Mouse (Mus musculus) frontal cortex, postnatal 14 days (tissue): Measurements from ENCODE around the gene Oser1.
"Not testable (repeated sequence)": the region's sequence is repeated elsewhere in the genome, so short reads cannot be mapped to it uniquely, and the experiment has no call there.

Source experiments
- DNase-seq, 2 experiments: peaks; one replicate each; pipeline ENCODE4 v3.0.0; 2022; ENCODE audit warnings: low spot score in 2 of 2

Gene Oser1

DNA sequence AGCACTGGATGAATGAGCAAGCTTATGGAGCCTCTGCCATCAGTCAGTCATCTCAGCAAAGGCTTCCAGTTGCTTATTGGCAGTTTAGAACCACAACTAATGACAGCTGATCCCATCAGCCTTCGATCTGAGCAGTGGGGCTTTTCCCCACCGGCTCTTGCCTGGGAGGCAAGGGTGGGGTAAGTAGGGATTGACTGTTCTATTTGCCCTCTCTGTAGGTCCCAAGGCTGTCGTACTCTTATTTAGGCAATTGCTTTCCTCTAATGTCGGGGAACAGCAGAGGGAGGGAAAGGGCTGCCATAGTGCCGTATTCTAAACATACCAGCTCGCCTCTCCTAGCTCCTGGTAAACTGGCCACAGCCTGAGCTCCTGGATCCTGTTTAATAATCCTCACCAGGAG lies at the start of gene Oser1:
Oser1 (minus strand) TSS at position 101 of the 400 bp plus-strand sequence.
- no peak for DNase-seq

DNA sequence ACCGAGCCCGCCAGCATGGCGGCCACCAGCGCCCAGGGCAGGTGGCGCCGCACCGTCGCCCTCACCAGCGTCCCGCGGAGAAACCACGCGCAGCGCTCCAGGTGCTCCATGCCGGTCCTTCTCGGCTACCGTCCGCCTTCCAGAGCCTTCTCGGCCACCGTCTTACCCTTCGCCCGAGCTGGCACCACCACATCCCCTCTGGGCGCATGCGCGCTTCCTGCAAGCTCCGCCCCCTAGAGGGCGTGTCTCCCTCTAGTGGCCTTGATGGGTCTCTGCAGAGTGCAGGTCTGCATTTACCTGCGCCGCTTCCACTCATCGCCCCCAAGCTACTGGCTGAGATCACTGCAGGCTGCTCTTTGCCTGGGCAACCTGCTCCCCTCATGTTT lies 48.0 kb upstream of the Oser1 start, which contains the start of gene Fitm2:
Fitm2 (minus strand) TSS at position 164 of the 386 bp plus-strand sequence.
- DNase-seq = peak; percentile 92 to 95

DNA sequence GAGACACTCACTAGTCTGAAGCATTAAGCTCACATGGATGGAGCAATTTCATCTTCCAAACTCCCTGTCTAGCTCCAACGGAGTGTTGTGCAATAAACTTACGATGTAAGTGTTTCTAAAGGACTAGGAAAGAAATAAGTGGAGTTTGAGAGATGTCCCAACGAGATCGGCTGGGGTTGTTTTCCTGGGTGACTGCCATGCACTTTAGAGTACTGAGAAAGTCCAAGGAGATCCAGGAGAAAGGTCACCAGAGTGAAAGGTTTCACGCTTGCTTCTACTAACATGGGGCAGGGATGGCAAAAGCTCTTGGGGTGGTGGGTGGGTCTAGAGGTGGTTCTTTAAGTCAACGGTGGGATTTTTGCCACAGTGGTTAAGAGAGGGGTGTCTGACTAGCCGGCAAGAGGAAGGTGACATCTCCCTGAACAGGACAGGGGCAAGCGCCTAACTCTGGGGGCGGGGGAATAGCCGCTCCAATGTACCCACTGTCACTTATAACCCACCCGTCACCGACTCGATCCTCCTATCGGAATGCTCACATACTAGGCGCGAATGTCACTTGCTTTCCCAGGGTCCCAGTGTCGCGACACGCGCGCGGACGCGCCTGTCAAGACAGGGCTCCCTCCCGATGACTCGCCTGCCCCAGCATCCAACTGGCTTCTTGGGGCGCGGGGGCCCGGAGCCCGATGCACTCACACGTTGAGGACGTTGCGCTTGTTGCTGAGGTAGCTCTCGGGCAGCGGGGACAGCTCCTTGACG lies 47.4 kb upstream of the Oser1 start:
- no peak for DNase-seq

DNA sequence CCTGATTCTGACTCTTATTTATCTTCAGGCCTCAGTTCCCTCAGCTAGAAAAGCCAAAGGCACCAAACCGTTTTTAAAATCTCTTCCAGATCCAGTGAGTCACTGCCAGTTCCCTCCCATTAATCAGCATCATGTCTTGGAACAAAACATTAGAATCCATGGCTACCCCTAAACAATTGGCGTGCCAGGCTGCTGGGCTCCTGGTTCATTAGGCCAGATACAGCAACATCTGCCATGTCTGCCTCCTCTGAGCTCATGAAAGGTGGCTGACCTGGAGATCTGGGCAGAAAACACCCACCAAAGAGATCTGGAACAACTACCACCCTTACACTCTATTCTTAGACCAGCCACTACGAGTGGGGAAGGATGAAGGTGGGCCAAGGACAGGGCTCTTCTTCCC lies 46.6 kb upstream of the Oser1 start:
- DNase-seq = no peak

DNA sequence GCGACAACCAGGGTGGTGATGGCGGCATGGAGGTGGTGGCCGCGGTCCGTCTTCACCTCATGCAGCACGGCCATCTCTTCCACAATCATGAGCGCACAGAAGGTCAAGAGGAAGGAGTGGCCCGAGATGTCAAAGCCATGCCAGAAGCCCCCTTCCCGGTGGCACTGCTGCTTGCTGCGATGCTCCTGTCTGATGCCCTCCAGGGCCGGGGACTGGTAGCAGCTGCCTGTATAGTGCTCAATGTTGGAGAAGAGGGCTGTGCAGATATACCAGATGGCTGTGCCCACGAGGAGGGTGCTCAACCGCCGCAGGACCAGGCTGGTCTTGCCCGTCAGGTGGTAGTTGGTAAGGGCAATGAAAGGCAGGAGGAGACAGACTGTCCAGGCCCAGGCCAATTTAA lies 45.2 kb upstream of the Oser1 start:
- DNase-seq = no peak

DNA sequence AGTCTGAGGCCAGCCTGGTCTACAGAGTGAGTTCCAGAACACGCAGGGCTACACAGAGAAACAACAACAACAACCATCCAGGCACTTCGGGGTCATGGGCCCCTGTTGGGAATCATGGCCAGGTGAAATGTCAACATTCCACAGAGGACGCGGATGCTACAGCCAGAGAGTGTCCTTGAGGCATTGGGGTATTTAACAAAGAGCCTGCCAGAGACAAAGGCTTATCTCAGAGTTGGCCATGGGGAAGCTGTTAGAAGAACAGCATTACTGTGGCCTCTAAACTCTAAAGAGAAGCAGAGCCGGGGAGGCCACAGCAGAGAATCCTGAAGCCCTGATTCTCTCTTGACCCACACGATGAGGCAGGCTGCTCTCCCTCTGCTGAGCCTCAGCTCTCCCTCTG lies 44.4 kb upstream of the Oser1 start:
- no peak for DNase-seq

DNA sequence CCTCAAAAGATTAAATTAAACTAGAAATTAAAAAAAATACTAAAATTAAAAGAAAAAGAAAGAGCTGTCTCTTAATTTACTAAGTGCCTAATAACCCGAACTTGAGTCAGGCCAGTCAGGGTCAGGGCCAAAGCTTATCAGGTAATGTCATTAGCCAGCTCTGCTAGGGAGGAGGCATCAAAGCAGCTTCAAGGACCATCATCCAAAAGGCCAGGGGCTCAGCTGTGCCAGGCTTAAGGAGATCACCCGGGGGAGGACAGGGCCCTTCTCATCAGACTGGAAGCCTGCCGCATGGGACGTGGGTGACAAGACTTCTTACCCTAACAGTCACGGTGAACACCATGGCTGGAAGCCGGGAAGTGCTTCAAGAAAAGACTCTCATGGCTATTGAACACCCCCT lies 43.1 kb upstream of the Oser1 start:
- DNase-seq = no peak

DNA sequence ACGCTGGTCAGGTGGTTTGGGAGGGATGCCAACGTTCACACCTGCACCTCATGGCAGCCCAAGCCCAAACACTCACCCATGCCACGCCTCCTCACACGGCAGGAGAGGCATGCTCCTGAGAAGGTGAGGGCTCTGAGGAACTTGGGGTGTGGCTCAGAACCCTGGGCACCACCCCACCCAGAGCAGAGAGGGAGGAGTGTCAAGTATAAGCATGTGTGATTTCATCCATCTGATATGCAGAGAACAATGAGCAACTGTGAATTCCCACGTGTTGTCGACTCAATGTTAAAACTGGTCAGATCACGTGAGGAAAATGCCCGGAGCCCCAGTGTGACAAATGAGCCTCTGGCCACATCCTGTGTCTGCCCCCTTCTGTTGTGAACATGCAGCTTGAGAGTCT lies 42.3 kb upstream of the Oser1 start:
- DNase-seq = no peak

DNA sequence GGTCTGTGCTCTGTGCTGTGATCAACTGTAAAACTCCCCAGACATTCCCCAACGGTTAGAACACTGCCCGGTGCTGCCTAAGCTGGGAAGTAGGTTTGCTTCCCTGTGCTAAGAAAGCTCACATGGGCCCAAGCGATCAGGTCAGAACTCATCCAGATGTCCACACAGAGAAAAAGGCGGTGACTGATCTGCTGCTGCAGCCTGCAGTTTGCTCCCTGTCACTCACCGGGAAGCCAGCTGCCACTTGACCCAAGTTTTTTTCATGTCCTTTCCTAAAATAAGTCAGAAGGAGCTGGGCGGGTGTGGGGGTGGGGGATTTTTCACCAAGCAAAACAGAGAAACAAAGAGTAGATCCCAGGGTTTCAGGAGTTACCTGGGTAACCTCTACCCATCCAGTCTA lies 40.1 kb upstream of the Oser1 start:
- DNase-seq = no peak

DNA sequence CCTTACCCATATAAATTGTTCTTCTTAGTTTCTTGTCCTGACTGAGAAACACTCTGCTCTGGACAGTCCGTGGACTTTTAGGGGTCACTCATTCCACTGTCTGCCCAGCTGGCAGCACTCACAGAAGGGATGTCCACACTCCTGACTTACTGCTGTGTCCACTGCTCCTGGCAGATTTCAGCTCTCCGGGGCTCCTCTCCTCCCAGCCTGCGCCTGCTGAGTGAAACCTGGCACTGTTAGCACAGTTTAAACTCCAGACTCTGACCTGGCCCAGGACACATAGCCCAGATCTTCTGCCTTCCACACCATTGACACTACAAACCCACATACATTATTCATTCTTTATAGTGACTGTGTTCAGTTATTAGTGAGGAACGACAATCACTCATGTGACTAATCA lies 39.5 kb upstream of the Oser1 start:
- no peak for DNase-seq

DNA sequence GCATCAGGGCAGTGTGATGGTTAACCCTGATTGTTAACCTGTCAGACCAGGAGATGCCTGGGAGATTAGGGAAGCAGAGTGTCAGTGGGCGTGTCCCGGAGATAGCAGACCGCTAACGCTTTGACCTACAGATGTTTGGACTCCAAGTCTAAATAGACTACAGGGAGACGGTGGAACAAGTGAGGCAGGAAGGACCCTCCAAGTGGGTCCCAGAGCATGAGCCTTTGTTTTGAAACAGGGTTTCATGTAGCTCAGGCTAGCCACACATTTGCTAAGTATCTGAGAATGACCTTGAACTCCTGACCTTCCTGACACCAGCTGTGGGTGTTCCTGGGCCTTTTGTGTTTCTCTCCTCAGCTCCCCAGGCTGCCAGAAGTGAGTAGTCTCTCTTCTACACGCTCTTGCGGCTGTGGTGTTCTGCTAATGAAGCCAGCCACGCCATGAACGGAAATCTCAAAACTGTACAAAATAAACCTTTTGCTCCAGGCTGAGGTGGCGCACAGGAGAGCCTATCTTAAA lies 38.8 kb upstream of the Oser1 start:
- no peak for DNase-seq

DNA sequence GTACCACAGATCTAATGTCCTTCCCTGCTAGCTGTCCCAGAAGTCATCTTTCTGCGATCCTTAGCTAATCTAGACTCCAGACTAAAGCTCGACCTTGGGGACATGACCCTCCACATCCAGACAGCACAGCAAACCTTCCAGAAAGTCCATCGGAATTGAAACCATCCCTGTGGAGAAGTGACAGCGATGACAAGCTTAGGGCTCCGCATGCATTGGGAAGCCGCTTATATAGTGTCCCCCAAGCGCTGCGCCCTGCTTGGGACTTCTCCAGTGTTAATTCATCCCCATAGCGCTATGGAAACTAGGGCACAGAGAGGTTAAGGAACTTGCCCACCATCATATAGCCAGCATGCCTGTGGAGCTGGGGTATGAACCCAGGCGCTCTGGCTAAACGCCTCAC lies 38.3 kb upstream of the Oser1 start:
- no peak for DNase-seq

DNA sequence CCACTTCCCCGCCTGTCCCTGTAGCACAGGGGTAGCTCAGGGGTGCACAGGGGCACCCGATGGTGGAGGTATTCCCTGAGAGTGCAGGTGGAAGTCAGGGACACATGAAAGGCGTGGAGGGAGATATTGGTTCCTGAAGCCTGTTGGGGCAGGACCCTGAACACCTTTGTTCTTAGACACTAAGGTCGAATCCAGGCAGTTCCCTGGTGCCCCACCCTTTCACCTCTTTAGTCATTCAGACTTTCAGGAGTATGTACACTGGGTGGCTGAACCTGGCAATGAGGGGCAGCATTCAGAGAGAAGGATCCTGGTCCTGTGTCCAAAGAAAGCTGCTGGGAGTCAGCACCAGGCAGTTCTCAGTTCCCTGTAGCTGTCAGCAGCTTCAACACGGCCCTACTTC lies 37.9 kb upstream of the Oser1 start:
- DNase-seq = no peak

DNA sequence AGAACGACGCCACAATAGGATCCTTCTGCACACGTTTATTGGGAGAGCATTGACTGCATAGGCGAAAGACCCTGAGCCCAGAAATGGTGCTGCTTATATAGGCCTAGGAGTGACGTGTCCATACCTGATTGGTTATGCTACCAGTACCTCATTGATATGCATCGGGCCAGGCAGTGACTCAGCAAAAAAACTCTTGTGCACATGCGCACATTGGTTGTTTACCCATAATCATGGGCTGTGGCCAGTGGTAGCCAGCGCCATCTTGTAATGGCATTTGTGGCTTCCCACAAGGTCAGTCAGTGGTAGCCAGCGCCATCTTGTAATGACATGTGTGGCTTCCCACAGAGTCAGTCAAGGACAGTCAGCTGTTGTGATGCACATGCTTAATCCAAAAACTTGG lies 36.8 kb upstream of the Oser1 start:
- DNase-seq = not testable (repeated sequence)

DNA sequence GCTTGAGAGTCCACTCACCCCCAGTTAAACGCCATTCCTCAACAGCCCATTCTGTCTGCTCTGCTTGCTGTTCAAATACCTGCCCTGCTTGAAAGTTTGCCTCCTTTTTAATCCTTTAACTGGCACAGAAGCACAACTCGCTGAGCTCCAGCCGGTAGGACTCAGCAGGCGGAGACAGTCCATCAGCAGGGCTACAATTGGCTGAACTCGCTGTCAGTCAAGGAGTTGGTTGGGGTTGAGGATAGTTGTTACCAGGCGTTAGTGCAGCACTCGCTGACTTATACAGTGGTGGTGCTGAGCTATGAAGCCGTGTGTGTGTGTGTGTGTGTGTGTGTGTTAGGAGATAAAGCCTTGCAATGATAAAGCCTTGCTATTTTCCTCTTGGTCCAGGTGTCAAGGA lies 36.1 kb upstream of the Oser1 start:
- no peak for DNase-seq

DNA sequence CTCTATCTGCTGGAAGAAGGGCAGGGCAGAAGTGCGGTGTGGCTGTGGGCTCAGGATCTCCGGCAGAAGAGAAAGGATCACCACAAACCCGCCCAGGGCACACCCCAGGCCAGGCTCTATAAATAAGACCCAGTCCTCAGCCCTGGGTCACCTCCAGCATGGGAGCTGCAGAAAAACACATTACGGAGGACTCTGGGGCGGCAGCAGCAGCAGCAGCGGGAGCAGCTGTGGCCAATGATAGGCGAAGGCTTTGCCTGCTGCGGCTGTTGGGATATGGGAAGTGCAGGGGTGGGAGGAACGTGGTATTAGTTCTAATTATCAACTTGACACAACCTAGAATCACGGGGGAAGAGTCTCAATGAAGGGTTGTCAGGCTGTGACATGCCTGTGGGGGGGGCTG lies 34.9 kb upstream of the Oser1 start:
- no peak for DNase-seq

DNA sequence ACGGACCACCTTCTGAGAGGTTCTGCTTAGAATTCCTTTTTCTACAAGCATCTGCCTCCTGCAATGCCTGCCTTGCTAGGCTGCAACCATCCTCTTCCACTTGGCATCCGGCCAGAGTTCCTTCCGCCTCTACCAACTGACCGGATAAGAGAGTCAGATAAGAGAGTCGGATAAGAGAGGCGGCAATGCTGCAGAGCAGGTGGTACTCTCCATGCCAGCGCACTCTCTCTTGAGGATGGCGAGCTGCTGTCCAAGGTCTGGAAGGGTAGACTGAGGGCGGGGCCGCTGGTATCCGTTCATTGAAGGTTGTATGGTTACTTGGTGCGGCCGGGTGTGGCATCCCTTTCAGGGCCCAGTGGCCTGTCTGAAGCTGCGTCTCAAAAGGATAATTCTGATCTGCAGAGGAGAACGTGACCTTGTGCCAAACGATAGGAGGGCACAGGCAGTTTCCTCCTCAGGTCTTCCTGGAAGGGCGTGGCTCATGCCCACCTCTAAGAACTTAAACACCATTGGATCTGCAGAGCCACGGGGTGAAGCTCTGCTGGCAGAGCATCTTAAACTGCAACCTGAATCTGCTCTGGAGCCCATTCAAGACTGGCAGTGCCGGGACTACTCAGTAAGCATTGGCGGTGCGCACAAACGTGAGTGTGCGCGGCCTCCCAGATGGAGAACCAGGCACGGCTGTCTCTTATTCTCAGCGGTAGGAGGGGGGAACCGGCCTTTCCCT lies 34.2 kb upstream of the Oser1 start:
- no peak for DNase-seq

DNA sequence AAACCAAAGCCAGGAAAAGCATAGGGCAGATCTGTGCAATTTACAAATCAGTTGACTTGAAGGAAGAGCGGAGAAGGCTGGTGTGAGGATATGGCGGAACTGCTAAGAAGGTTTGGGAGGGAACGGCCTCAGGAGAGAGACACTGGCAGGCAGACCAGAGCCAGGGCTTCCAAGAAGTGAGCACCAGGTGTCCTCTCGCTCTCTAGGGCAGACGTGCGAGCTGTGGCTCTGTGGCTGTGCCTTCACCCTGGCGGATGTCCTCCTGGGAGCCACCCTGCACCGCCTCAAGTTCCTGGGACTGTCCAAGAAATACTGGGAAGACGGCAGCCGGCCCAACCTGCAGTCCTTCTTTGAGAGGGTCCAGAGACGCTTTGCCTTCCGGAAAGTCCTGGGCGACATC lies 28.9 kb upstream of the Oser1 start:
- no peak for DNase-seq

DNA sequence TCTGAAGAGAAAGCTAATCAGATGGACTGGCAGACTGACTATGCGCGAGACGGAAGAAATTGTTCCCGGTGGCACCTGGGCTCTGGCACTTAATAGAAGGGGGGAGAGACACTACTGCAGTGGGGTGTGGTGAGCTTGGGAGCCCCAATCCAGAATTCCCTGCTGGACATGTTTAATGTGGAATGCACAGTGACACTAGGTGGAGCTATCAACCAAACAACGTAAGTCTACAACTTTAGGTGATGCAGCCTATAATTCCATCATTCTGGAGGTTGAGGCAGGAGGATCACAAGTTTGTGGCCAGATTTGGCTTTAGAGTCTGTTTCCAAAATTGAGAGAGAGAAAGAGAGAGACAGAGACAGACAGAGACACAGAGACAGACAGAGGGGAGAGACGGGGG lies 28.2 kb upstream of the Oser1 start:
- DNase-seq = no peak

DNA sequence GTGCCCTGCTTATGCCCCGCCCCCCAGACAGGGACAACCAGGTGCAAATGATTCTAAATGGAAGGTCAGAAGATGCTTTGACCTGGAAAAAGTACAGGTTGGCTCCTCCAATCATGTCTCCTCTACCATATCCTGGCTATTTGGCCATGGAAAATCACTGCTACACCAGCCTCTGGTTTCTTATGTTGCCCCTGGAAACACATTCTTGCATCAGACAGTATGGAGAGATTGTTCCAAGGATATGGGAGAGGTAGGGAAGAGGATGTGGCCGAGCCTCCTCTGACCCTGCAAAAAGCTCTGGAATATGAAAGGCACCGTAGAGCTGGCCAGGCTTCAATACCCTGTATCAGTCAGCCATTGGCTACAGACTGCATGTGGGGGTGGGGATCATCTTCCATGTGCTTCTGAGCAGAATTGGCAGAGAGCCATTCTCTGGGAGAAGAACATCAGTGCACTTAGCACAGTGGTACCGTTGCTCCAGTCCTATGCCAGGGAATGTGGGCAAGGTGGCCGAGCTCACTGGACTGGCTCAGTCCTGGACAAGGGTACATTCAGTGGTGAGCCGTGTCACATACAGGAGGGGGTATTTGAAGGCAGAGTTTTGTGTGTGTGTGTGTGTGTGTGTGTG lies 26.3 kb upstream of the Oser1 start:
- DNase-seq = peak in 1 of 2 experiments; percentile 33

DNA sequence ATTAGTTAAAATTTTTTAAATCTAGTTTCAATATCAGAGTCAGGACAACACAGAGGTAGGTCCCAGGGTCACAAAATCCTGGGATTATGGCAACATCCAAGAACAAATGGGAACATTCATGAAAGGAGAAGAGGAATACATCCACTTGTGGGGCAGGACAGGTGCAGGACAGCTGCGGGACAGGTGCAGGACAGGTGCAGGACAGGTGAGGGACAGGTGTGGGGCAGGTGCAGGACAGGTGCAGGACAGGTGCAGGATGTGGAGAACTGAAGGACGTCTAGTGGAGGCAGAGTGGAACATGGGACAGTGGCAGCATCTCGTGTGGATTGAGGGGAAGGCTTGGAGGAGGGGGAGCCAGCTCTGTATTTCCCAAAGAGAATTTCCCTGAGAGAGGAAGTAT lies 24.8 kb upstream of the Oser1 start:
- DNase-seq = no peak

DNA sequence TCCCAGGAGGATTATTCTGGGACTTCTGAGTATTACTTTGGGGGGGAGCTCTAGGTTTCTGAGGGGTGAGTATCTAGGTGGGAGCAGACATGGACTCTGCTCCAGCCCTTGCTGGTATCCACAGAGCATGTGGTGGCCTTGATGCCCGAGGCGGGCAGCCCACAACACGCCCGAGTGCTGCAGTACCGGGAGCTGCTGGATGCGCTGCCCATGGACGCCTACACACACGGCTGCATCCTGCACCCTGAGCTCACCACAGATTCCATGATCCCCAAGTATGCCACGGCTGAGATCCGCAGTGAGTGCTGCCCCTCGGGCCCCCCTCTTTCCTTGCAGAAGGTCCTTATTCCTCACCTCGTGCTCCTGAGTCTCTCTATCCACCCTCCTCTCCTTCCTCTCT lies 22.9 kb upstream of the Oser1 start:
- no peak for DNase-seq

DNA sequence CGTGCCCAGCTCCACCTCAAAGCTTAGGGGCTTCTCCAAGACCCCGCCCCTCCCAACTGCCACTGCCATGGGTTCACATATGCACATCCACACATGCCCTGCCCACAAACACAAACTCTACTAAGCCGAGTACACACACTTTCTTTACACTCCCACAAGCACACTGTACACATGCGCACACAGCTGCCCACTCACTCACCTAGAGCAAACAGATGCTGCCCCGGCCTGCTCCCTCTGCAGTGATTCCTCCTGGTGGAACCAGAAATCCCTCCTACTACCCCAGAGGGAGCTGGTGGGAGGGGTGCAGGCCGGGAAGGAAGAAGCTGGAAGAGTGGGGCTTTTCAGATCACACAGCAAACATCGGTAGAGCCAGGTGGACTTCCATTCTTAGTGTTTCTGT lies 19.5 kb upstream of the Oser1 start:
- no peak for DNase-seq
